Mouse (Mus musculus): ENCODE results near the gene Mtmr6.
"Not testable (repeated sequence)": the region's sequence is repeated elsewhere in the genome, so short reads cannot be mapped to it uniquely, and the experiment has no call there.

Gene Mtmr6

DNA sequence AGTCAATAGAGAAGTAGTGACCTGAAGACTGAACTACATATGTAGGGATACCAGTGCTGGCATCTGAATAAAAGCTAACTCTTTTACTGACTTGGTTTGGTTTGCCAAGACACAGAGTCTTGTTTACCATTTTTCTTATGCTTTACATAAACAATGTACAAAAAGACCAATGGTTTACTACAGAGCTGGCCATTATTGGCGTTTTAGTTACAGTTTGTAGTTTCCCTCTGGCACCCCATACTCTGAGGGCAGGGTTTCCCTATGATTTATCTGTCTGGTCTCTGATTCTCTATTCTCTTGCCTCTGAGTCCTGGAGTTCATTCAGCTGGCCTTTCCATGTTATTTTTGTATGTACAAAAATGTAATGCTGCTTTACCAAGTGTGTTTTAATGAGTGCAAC is 30.5 kb downstream of the Mtmr6 start:
- no peak for DNase-seq (ENCODE audit: low spot score)

- DNase-seq (ENCODE audit: low spot score), result no peak
These were observed 35.4 kb downstream of the Mtmr6 start for GRCm38 (mm10) chr14:60300224-60300991.

- no peak for DNase-seq (ENCODE audit: low spot score)
These were observed 36.0 kb downstream of the Mtmr6 start for GRCm38 (mm10) chr14:60301024-60301423.

DNA sequence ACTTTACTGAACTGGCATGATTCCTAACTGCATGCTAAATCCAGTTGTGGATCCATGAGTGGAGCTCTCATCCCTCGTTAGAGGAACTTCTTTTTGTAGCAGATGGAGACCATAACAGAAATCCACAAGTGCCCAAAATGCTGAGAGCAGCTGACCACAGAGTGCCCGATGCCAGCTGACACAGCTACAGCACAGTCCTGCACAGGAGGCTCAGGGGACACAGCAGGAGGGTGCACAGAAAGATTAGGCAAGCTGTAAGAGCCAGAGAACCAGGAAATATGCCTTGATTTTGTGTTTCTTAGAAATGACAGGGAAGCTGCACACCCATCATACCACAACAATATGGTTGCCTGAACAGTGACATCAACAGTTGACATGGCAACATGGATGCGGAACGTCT is 37.4 kb downstream of the Mtmr6 start:
- DNase-seq (ENCODE audit: low spot score), result no peak

GRCm38 (mm10) chr14:60304441-60305220 is 39.6 kb downstream of the Mtmr6 start:
- no peak for DNase-seq (ENCODE audit: low spot score)

- DNase-seq (ENCODE audit: low spot score), result no peak
These were observed 43.1 kb downstream of the Mtmr6 start for GRCm38 (mm10) chr14:60308113-60308512.

DNA sequence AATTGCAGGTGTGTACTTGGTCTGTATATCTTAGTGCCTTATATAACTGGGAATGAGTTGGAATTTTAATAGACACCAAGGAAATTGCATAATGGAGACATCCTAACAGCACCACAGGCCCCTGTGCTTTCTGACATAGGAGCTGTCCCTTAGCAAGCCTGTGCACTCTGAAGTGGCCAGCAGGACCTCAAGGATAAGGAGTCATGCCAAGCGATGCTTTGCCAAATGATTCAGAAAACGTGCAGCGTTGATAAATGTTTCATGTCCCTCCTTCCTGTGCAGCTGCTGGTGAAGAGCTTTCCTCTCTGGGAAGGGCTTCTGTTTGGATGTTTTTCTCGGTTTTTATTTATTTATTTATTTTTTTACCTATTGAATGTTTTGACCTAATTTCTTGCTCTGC is 45.7 kb downstream of the Mtmr6 start:
- no peak for DNase-seq (ENCODE audit: low spot score)

GRCm38 (mm10) chr14:60319231-60319630 is 54.2 kb downstream of the Mtmr6 start:
- DNase-seq (ENCODE audit: low spot score), result no peak

DNA sequence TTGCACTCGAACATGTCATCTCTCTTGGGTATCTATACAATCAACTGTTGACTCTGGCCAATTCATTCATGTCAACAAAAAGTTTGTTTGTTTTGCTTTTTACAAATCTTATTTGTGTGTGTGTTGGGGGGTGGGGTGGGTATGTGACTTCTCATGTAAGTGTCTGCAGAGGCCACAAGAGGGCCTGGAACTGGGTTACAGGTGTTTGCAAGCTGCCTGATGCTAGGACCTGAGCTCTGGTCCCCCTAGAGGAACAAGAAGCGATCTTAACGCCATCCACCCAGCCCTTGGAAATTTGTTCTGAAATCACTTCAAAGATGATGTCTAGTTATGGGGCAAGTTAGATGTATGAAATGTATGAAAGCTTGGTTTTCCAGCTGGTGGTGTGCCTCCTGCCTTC is 55.8 kb downstream of the Mtmr6 start:
- DNase-seq (ENCODE audit: low spot score), result no peak

GRCm38 (mm10) chr14:60340001-60340400 is 75.0 kb downstream of the Mtmr6 start:
- not testable (repeated sequence) for DNase-seq (ENCODE audit: low spot score)

DNA sequence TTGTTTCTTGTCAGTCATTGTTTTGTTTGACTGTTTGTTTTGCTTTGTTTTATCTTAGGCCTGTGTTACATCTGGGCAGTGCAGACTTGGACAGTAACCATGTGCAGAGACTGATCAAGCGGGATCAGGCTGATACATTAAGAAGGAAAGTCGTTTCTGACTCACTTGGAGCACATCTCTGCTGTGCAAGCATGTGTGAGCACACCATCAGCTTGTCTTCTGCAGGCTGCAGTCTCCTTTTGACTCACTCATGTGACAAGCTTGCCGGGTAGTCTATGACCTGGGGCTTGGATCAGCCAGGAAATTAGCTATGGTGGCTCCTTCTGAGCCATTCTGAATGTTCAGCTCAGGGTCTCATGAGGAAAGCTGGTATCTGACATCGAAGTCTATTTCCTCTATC is 75.5 kb downstream of the Mtmr6 start:
- no peak for DNase-seq (ENCODE audit: low spot score)

GRCm38 (mm10) chr14:60345326-60345876 is 80.4 kb downstream of the Mtmr6 start:
- no peak for DNase-seq (ENCODE audit: low spot score)
